Mouse (Mus musculus): ENCODE measurements around the gene Btn2a2. TPM values are rescaled to one million over a fixed set of nuclear protein-coding genes. Genes with fewer than 3 reads are reported as not detected.
A peak's percentile ranks its signal among the peaks of the same experiment; 100 is the strongest.

Btn2a2 gene
- polyA plus RNA-seq, 1 experiment, result 0.91 TPM

DNA sequence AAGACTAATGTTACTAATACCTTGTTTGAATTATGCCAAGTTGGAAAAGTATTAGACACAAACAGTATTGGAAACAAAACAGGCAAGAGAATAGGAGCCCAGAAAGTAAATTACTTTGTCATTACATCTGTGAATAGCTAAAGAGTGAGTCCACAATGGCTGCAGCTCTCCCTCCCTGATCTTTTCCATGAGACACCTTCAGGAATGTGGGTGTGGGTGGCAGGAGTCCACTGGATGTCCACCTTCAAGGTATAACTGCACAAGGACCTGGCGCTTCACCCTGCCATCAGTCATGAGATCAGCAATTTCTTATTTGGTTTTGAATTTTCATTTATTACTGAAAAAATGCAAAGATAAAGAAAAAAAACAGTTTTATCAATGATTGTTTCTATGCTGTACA, 22.4 kb downstream of the Btn2a2 start:
- TF ChIP-seq CTCF (IDR thresholded peaks at IDR 0.05; ENCODE audit: low read depth, low read length) (no peak), POLR2A (IDR thresholded peaks at IDR 0.05; ENCODE audit: insufficient read depth, low read length) (no peak), EP300 (IDR thresholded peaks at IDR 0.05; ENCODE audit: insufficient read depth, low read depth, low read length) (no peak)
- Histone ChIP-seq H3K27me3 (ENCODE audit: control insufficient read depth, insufficient read depth, low read length, poor library complexity, severe bottlenecking) (no peaks in the 10 kb centered on the region), H3K27ac (ENCODE audit: insufficient read depth, low read length) (no peak overlapping the region), H3K4me1 (ENCODE audit: control insufficient read depth, insufficient read depth, low read length) (no peaks in the 10 kb centered on the region), H3K4me3 (ENCODE audit: low read depth, low read length) (no peak overlapping the region), H3K9me3 (replicated peaks; ENCODE audit: control insufficient read depth, insufficient read depth, low read length, poor library complexity, severe bottlenecking) (no peaks in the 10 kb centered on the region), H3K9ac (ENCODE audit: low read depth, poor library complexity, severe bottlenecking) (peak overlapping the region; percentile 2; the same call in 1 of the 2 replicates), H3K36me3 (ENCODE audit: control insufficient read depth, insufficient read depth, low read length, poor library complexity, severe bottlenecking) (no peaks in the 10 kb centered on the region)

DNA sequence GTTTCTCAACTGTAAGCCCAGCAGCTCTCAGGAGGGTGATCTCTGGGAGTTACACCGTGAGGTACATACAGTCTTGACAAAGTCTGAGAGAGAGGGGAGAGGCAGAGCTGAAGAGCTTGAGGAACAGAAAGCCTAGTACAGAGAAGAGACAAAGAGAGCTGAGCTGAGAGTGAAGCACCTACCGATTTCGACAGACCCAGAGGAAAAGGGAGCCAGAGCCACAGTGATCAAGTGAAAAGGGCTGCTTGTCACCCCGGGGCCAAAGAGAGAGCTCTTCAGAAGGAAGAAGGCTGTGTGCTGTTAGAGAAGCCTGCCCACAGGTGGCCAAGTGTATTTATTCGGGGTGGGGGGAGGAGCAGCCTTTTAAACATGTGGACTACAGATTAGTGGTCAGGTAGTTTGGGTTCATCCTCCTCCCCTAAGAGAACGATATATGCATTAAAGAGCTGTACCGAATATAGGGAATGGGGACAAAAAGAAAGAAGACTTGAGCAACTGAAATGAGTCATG, 23.0 kb downstream of the Btn2a2 start, which contains the start of gene Btn1a1:
Gene Btn1a1, minus strand, starts transcription at position 302 of the 510 bp plus-strand sequence.
- Histone ChIP-seq H3K4me3 (ENCODE audit: low read depth, low read length) (peak within 1 kb of the TSS; percentile 56), H3K4me1 (ENCODE audit: control insufficient read depth, insufficient read depth, low read length) (no peaks in the 10 kb centered on the region), H3K9ac (ENCODE audit: low read depth, poor library complexity, severe bottlenecking) (peak within 1 kb of the TSS; percentile 14; the same call in 1 of the 2 replicates), H3K36me3 (ENCODE audit: control insufficient read depth, insufficient read depth, low read length, poor library complexity, severe bottlenecking) (no peaks in the 10 kb centered on the region), H3K27ac (ENCODE audit: insufficient read depth, low read length) (no peak within 1 kb of the TSS), H3K9me3 (replicated peaks; ENCODE audit: control insufficient read depth, insufficient read depth, low read length, poor library complexity, severe bottlenecking) (no peaks in the 10 kb centered on the region), H3K27me3 (ENCODE audit: control insufficient read depth, insufficient read depth, low read length, poor library complexity, severe bottlenecking) (no peaks in the 10 kb centered on the region)
- TF ChIP-seq POLR2A (IDR thresholded peaks at IDR 0.05; ENCODE audit: insufficient read depth, low read length) (no peak), CTCF (IDR thresholded peaks at IDR 0.05; ENCODE audit: low read depth, low read length) (no peak), EP300 (IDR thresholded peaks at IDR 0.05; ENCODE audit: insufficient read depth, low read depth, low read length) (no peak)

- H3K4me1 ChIP-seq (ENCODE audit: control insufficient read depth, insufficient read depth, low read length), result no peaks in the 10 kb centered on the region
- H3K9ac ChIP-seq (ENCODE audit: low read depth, poor library complexity, severe bottlenecking), result 0 out of 2 replicates have a peak overlapping the region, but pooled peaks have one; percentile 14
- no peaks in the 10 kb centered on the region for H3K36me3 ChIP-seq (ENCODE audit: control insufficient read depth, insufficient read depth, low read length, poor library complexity, severe bottlenecking)
- TF ChIP-seq EP300 (IDR thresholded peaks at IDR 0.05; ENCODE audit: insufficient read depth, low read depth, low read length) (no peak), CTCF (IDR thresholded peaks at IDR 0.05; ENCODE audit: low read depth, low read length) (no peak), POLR2A (IDR thresholded peaks at IDR 0.05; ENCODE audit: insufficient read depth, low read length) (no peak)
- H3K27me3 ChIP-seq (ENCODE audit: control insufficient read depth, insufficient read depth, low read length, poor library complexity, severe bottlenecking), result no peaks in the 10 kb centered on the region; the same call in 1 of the 2 replicates
- H3K4me3 ChIP-seq (ENCODE audit: low read depth, low read length), result peak overlapping the region; percentile 56
- no peak overlapping the region for H3K27ac ChIP-seq (ENCODE audit: insufficient read depth, low read length)
- no peaks in the 10 kb centered on the region for H3K9me3 ChIP-seq (replicated peaks; ENCODE audit: control insufficient read depth, insufficient read depth, low read length, poor library complexity, severe bottlenecking)
Measured at GRCm38 (mm10) chr13:23464841-23465366, 23.8 kb downstream of the Btn2a2 start.

DNA sequence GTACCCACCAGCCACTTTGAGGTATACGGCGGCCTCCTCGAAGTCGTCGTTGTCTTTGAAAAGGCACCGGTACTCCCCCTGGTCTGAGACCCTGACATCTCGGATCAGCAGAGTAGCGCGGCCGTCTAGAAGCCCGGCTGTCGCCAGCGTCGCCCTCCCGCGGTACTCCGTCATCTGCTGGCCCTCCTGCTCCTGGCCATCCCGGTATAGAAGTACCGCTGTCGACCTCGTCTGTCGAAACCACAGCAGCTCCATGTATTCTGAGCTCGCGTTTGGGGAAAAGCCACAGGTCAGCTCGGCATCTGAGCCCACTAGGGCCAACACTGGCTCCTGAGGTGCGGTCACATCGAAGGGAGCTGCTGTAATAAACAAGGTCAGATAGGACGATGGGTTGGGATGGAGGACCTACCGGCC, 24.4 kb downstream of the Btn2a2 start:
- no peaks in the 10 kb centered on the region for H3K36me3 ChIP-seq (ENCODE audit: control insufficient read depth, insufficient read depth, low read length, poor library complexity, severe bottlenecking)
- peak overlapping the region; percentile 14; the same call in 1 of the 2 replicates for H3K9ac ChIP-seq (ENCODE audit: low read depth, poor library complexity, severe bottlenecking)
- no peak for TF ChIP-seq POLR2A (IDR thresholded peaks at IDR 0.05; ENCODE audit: insufficient read depth, low read length)
- no peak for TF ChIP-seq EP300 (IDR thresholded peaks at IDR 0.05; ENCODE audit: insufficient read depth, low read depth, low read length)
- no peak for TF ChIP-seq CTCF (IDR thresholded peaks at IDR 0.05; ENCODE audit: low read depth, low read length)
- H3K27ac ChIP-seq (ENCODE audit: insufficient read depth, low read length), result no peak overlapping the region
- H3K4me1 ChIP-seq (ENCODE audit: control insufficient read depth, insufficient read depth, low read length), result no peaks in the 10 kb centered on the region
- H3K9me3 ChIP-seq (replicated peaks; ENCODE audit: control insufficient read depth, insufficient read depth, low read length, poor library complexity, severe bottlenecking), result no peaks in the 10 kb centered on the region
- H3K4me3 ChIP-seq (ENCODE audit: low read depth, low read length), result peak overlapping the region; percentile 56
- H3K27me3 ChIP-seq (ENCODE audit: control insufficient read depth, insufficient read depth, low read length, poor library complexity, severe bottlenecking), result no peaks in the 10 kb centered on the region; the same call in 1 of the 2 replicates

GRCm38 (mm10) chr13:23463381-23464223, 25.1 kb downstream of the Btn2a2 start:
- Histone ChIP-seq H3K4me1 (ENCODE audit: control insufficient read depth, insufficient read depth, low read length) (no peaks in the 10 kb centered on the region), H3K27ac (ENCODE audit: insufficient read depth, low read length) (no peak overlapping the region), H3K27me3 (ENCODE audit: control insufficient read depth, insufficient read depth, low read length, poor library complexity, severe bottlenecking) (no peaks in the 10 kb centered on the region; the same call in 1 of the 2 replicates), H3K9me3 (replicated peaks; ENCODE audit: control insufficient read depth, insufficient read depth, low read length, poor library complexity, severe bottlenecking) (no peaks in the 10 kb centered on the region), H3K9ac (ENCODE audit: low read depth, poor library complexity, severe bottlenecking) (peak overlapping the region; percentile 14; the same call in 1 of the 2 replicates), H3K4me3 (ENCODE audit: low read depth, low read length) (peak overlapping the region; percentile 56), H3K36me3 (ENCODE audit: control insufficient read depth, insufficient read depth, low read length, poor library complexity, severe bottlenecking) (no peaks in the 10 kb centered on the region)
- no peak for TF ChIP-seq POLR2A (IDR thresholded peaks at IDR 0.05; ENCODE audit: insufficient read depth, low read length)
- TF ChIP-seq EP300 (IDR thresholded peaks at IDR 0.05; ENCODE audit: insufficient read depth, low read depth, low read length), result no peak
- no peak for TF ChIP-seq CTCF (IDR thresholded peaks at IDR 0.05; ENCODE audit: low read depth, low read length)

Data from ES-Bruce4 (cell line).